Mouse (Mus musculus): ENCODE data around the gene Ankrd7. TPM values are rescaled to one million over a fixed set of nuclear protein-coding genes. Genes with fewer than 3 reads are reported as not detected.

The Ankrd7 gene
- polyA plus RNA-seq, 2 experiments = 0.30 TPM; not detected in 1

- ATAC-seq (ENCODE audit: low FRiP score, low read depth) (peak; percentile 100), DNase-seq (ENCODE audit: low spot score) (peak; percentile 97)
- peaks cover 23% of the 10 kb centered on the region for H3K36me3 ChIP-seq (ENCODE audit: control insufficient read depth, insufficient read depth, low read length)
- no peaks in the 10 kb centered on the region for H3K27me3 ChIP-seq (ENCODE audit: control insufficient read depth, insufficient read depth, low read length)
- no peaks in the 10 kb centered on the region for H3K9me3 ChIP-seq (ENCODE audit: control insufficient read depth, low read length)
- peak within 1 kb of the TSS; percentile 61 for H3K4me2 ChIP-seq (replicated peaks; ENCODE audit: low read depth, low read length, severe bottlenecking)
- peak within 1 kb of the TSS; percentile 87 for H3K27ac ChIP-seq (replicated peaks; ENCODE audit: low read depth, low read length)
- peak within 1 kb of the TSS; percentile 70 for H3K4me3 ChIP-seq (replicated peaks; ENCODE audit: low read length)
- TF ChIP-seq POLR2A (IDR thresholded peaks at IDR 0.05; ENCODE audit: borderline replicate concordance, extremely low read depth, insufficient read depth, insufficient read length) = peak; percentile 77
- peak within 1 kb of the TSS; percentile 94 for H3K9ac ChIP-seq (ENCODE audit: low read depth, low read length, severe bottlenecking)
- peaks cover 10% of the 10 kb centered on the region; the same call in 1 of the 2 replicates for H3K4me1 ChIP-seq (ENCODE audit: control insufficient read depth, insufficient read depth, low read length)
- WGBS = 1% methylated on average over 37 of the region's 37 CpGs
These were observed 17.9 kb upstream of the Ankrd7 start, which contains the start of gene Lsm8 for GRCm38 (mm10) chr6:18848051-18848701. Lsm8 (plus strand) TSS chr6:18848579.

- no peaks in the 10 kb centered on the region for H3K27me3 ChIP-seq (ENCODE audit: control insufficient read depth, insufficient read depth, low read length)
- ATAC-seq (ENCODE audit: low FRiP score, low read depth) (peak; percentile 76), DNase-seq (ENCODE audit: low spot score) (no peak)
- H3K36me3 ChIP-seq (ENCODE audit: control insufficient read depth, insufficient read depth, low read length) = peaks cover 27% of the 10 kb centered on the region
- peaks cover 10% of the 10 kb centered on the region; the same call in 1 of the 2 replicates for H3K4me1 ChIP-seq (ENCODE audit: control insufficient read depth, insufficient read depth, low read length)
- H3K9me3 ChIP-seq (ENCODE audit: control insufficient read depth, low read length) = no peaks in the 10 kb centered on the region
- H3K4me3 ChIP-seq (replicated peaks; ENCODE audit: low read length) = peak overlapping the region; percentile 70
- H3K9ac ChIP-seq (ENCODE audit: low read depth, low read length, severe bottlenecking) = peak overlapping the region; percentile 94
- H3K27ac ChIP-seq (replicated peaks; ENCODE audit: low read depth, low read length) = peak overlapping the region; percentile 87
- WGBS = 0% methylated on average over 26 of the region's 28 CpGs
- H3K4me2 ChIP-seq (replicated peaks; ENCODE audit: low read depth, low read length, severe bottlenecking) = peak overlapping the region; percentile 55
- TF ChIP-seq POLR2A (IDR thresholded peaks at IDR 0.05; ENCODE audit: borderline replicate concordance, extremely low read depth, insufficient read depth, insufficient read length) = no peak
These were observed 17.4 kb upstream of the Ankrd7 start for GRCm38 (mm10) chr6:18848702-18849061.

GRCm38 (mm10) chr6:18855323-18855722, 10.8 kb upstream of the Ankrd7 start:
- no peak for ATAC-seq (ENCODE audit: low FRiP score, low read depth)
- Histone ChIP-seq H3K9ac (ENCODE audit: low read depth, low read length, severe bottlenecking) (no peak overlapping the region), H3K4me2 (replicated peaks; ENCODE audit: low read depth, low read length, severe bottlenecking) (no peak overlapping the region), H3K4me3 (replicated peaks; ENCODE audit: low read length) (no peak overlapping the region), H3K27me3 (ENCODE audit: control insufficient read depth, insufficient read depth, low read length) (no peaks in the 10 kb centered on the region), H3K9me3 (ENCODE audit: control insufficient read depth, low read length) (no peaks in the 10 kb centered on the region), H3K4me1 (ENCODE audit: control insufficient read depth, insufficient read depth, low read length) (no peaks in the 10 kb centered on the region), H3K27ac (replicated peaks; ENCODE audit: low read depth, low read length) (no peak overlapping the region), H3K36me3 (ENCODE audit: control insufficient read depth, insufficient read depth, low read length) (peaks cover 63% of the 10 kb centered on the region)
- DNase-seq (ENCODE audit: low spot score) = no peak
- TF ChIP-seq POLR2A (IDR thresholded peaks at IDR 0.05; ENCODE audit: borderline replicate concordance, extremely low read depth, insufficient read depth, insufficient read length) = no peak

- H3K27me3 ChIP-seq (ENCODE audit: control insufficient read depth, insufficient read depth, low read length) = no peaks in the 10 kb centered on the region
- TF ChIP-seq POLR2A (IDR thresholded peaks at IDR 0.05; ENCODE audit: borderline replicate concordance, extremely low read depth, insufficient read depth, insufficient read length) = no peak
- no peak overlapping the region for H3K27ac ChIP-seq (replicated peaks; ENCODE audit: low read depth, low read length)
- no peaks in the 10 kb centered on the region; the same call in 1 of the 2 replicates for H3K9me3 ChIP-seq (ENCODE audit: control insufficient read depth, low read length)
- H3K9ac ChIP-seq (ENCODE audit: low read depth, low read length, severe bottlenecking) = no peak overlapping the region
- H3K4me2 ChIP-seq (replicated peaks; ENCODE audit: low read depth, low read length, severe bottlenecking) = no peak overlapping the region
- ATAC-seq (ENCODE audit: low FRiP score, low read depth) (no peak; the same call in 1 of the 2 replicates), DNase-seq (ENCODE audit: low spot score) (no peak)
- H3K4me3 ChIP-seq (replicated peaks; ENCODE audit: low read length) = no peak overlapping the region
- over 99% methylated on average over 3 of the region's 3 CpGs for WGBS
- peaks cover 56% of the 10 kb centered on the region for H3K36me3 ChIP-seq (ENCODE audit: control insufficient read depth, insufficient read depth, low read length)
- no peaks in the 10 kb centered on the region for H3K4me1 ChIP-seq (ENCODE audit: control insufficient read depth, insufficient read depth, low read length)
These were observed 9.5 kb upstream of the Ankrd7 start for GRCm38 (mm10) chr6:18856487-18857078.

GRCm38 (mm10) chr6:18889030-18889429, 22.9 kb downstream of the Ankrd7 start:
- 62% methylated on average over 2 of the region's 2 CpGs for WGBS
- H3K4me2 ChIP-seq (replicated peaks; ENCODE audit: low read depth, low read length, severe bottlenecking) = no peak overlapping the region
- DNase-seq (ENCODE audit: low spot score) = no peak

More at GRCm38 (mm10) chr6:18889030-18889429, 22.9 kb downstream of the Ankrd7 start:
- no peaks in the 10 kb centered on the region for H3K27me3 ChIP-seq (ENCODE audit: control insufficient read depth, insufficient read depth, low read length)
- H3K27ac ChIP-seq (replicated peaks; ENCODE audit: low read depth, low read length) = no peak overlapping the region
- no peak for ATAC-seq (ENCODE audit: low FRiP score, low read depth)
- H3K4me1 ChIP-seq (ENCODE audit: control insufficient read depth, insufficient read depth, low read length) = no peaks in the 10 kb centered on the region
- no peaks in the 10 kb centered on the region for H3K9me3 ChIP-seq (ENCODE audit: control insufficient read depth, low read length)
- no peak overlapping the region for H3K4me3 ChIP-seq (replicated peaks; ENCODE audit: low read length)
- no peak for TF ChIP-seq POLR2A (IDR thresholded peaks at IDR 0.05; ENCODE audit: borderline replicate concordance, extremely low read depth, insufficient read depth, insufficient read length)
- H3K9ac ChIP-seq (ENCODE audit: low read depth, low read length, severe bottlenecking) = no peak overlapping the region
- H3K36me3 ChIP-seq (ENCODE audit: control insufficient read depth, insufficient read depth, low read length) = no peaks in the 10 kb centered on the region

Measured in limb, embryonic 14.5 days (tissue).